Mouse (Mus musculus) neural tube, embryonic 12.5 days (tissue): Measurements from ENCODE around the gene 1810062G17Rik. TPM values are rescaled to one million over a fixed set of nuclear protein-coding genes. Genes with fewer than 3 reads are reported as not detected.

Source experiments
- ATAC-seq: fragments of 200-750 bp; cut with Nextera tagmentation; 2 replicates; pipeline ENCODE4 v1.8.0; 2017; ENCODE audit warnings: low read depth, mild to moderate bottlenecking, moderate TSS enrichment, moderate library complexity; ENCODE audit not compliant: low FRiP score
- H3K27ac ChIP-seq: fragments of 300-500 bp; sonication (generic); 2 replicates; pipeline ENCODE4 v1.5.1; 2016
- H3K27me3 ChIP-seq: fragments of 300-500 bp; sonication (generic); replicated peaks from 2 replicates; pipeline ENCODE4 v1.6.1; 2016; ENCODE audit warnings: mild to moderate bottlenecking
- H3K36me3 ChIP-seq: fragments of 300-500 bp; sonication (generic); 2 replicates; pipeline ENCODE4 v1.6.1; 2016; ENCODE audit warnings: mild to moderate bottlenecking
- H3K4me1 ChIP-seq: fragments of 300-500 bp; sonication (generic); 2 replicates; pipeline ENCODE4 v1.6.1; 2016
- H3K4me2 ChIP-seq: fragments of 300-500 bp; sonication (generic); replicated peaks from 2 replicates; pipeline ENCODE4 v1.6.1; 2016; ENCODE audit warnings: mild to moderate bottlenecking
- H3K4me3 ChIP-seq: fragments of 300-500 bp; sonication (generic); 2 replicates; pipeline ENCODE4 v1.5.1; 2016
- H3K9ac ChIP-seq: fragments of 300-500 bp; sonication (generic); 2 replicates; pipeline ENCODE4 v1.6.1; 2016; ENCODE audit warnings: mild to moderate bottlenecking
- H3K9me3 ChIP-seq: fragments of 300-500 bp; sonication (generic); 2 replicates; pipeline ENCODE4 v1.6.1; 2016; ENCODE audit warnings: mild to moderate bottlenecking
- WGBS: fragments of 180-500 bp; shearing (Covaris S2); methylation state at CpG from one replicate; pipeline ENCODE4 v1.1.7; 2016; 5-methylcytosine and 5-hydroxymethylcytosine counted together
- polyA plus RNA-seq: library from polyadenylated mRNA; unstranded; fragments of >200 nt; fragmentation: Nextera tagmentation; extraction: Ambion mirVana; gene quantifications from 2 replicates; pipeline ENCODE4 v1.2.1, GENCODE M21; 2016

1810062G17Rik gene
- polyA plus RNA-seq, 1 experiment from 2014 or later = 0.22 TPM

DNA sequence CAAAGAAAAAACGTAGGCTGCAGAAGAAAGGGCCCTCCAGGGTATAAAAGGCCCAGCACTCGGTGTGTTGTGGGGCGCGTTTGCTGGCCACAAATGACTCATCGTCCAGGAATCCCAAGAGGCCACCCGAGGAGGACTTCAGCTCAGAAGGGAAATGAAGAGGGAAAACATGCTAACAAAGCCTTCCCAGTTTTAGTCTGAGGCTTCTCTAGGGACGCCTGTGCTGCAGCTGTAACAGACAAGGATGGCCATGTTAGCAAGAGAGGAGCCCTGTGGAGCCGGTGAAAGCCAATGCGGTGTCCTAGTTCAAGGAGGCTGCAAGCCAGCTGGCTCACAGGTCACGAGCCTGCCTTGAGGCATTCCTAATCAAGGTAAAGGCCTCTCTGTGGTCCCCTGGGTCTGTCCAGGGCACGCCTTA lies 6.0 kb downstream of the 1810062G17Rik start:
- Histone ChIP-seq H3K4me3 (no peak overlapping the region), H3K9me3 (no peaks in the 10 kb centered on the region), H3K9ac (no peak overlapping the region), H3K36me3 (no peaks in the 10 kb centered on the region), H3K27me3 (no peaks in the 10 kb centered on the region), H3K4me2 (0 out of 2 replicates have a peak overlapping the region, but pooled peaks have one; percentile 1), H3K4me1 (peaks cover 7% of the 10 kb centered on the region; the same call in 1 of the 2 replicates), H3K27ac (no peak overlapping the region)
- peak; percentile 45 for ATAC-seq
- 5% methylated on average over 11 of the region's 11 CpGs for WGBS

DNA sequence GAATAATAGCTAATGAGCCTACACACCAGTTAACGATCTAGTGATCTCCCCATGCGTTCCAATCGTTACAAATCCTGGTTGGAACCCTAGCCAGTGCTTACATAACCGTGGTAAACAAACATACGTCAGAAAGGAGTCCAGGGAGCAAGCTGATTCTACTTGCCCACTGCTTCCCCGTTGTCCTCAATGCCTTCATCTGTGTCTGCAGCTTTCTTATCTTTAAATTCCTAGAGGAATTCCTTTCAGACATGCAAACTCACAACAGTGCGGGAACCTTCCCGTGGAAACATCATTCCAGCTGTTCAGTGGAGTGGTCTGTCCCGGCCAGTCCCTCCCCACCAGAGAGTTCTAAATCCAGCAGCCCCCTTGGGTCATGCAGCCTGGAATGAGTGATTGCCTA lies 7.2 kb downstream of the 1810062G17Rik start:
- Histone ChIP-seq H3K27ac (no peak overlapping the region), H3K27me3 (no peaks in the 10 kb centered on the region), H3K4me3 (no peak overlapping the region), H3K9me3 (no peaks in the 10 kb centered on the region), H3K36me3 (no peaks in the 10 kb centered on the region), H3K4me2 (no peak overlapping the region), H3K9ac (no peak overlapping the region), H3K4me1 (peaks cover 6% of the 10 kb centered on the region; the same call in 1 of the 2 replicates)
- ATAC-seq = no peak
- WGBS = 62% methylated on average over 9 of the region's 9 CpGs

GRCm38 (mm10) chr3:36484292-36484691 lies 8.6 kb downstream of the 1810062G17Rik start:
- Histone ChIP-seq H3K9me3 (no peaks in the 10 kb centered on the region), H3K27me3 (no peaks in the 10 kb centered on the region), H3K4me1 (peaks cover 6% of the 10 kb centered on the region; the same call in 1 of the 2 replicates), H3K27ac (no peak overlapping the region), H3K4me2 (no peak overlapping the region), H3K36me3 (no peaks in the 10 kb centered on the region), H3K9ac (no peak overlapping the region), H3K4me3 (no peak overlapping the region)
- no peak for ATAC-seq
- 88% methylated on average over 4 of the region's 4 CpGs for WGBS

DNA sequence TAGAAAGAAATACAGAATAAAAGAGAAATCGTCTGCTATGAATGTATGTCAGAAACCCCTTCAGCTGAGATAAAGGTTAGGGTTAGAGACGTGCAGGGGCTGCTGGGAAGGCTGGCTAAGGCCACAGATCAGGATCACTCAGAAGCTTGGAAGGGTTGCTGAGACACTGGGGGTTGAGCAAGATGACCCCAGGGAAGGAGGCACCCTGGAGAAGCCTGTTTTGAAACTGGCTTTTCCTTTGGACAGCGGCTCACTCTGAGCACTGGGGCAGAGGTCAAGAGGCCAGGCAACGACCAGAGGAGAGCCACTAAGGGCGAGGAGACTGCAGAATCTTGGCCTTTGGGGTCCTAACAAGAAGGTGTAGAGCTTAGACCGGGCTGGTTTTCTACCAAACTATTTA lies 10.4 kb downstream of the 1810062G17Rik start:
- no peak for ATAC-seq
- no peak overlapping the region for H3K4me2 ChIP-seq
- H3K4me3 ChIP-seq = no peak overlapping the region
- no peaks in the 10 kb centered on the region for H3K27me3 ChIP-seq
- no peaks in the 10 kb centered on the region for H3K9me3 ChIP-seq
- H3K27ac ChIP-seq = no peak overlapping the region
- H3K4me1 ChIP-seq = peaks cover 6% of the 10 kb centered on the region; the same call in 1 of the 2 replicates
- no peak overlapping the region for H3K9ac ChIP-seq
- H3K36me3 ChIP-seq = no peaks in the 10 kb centered on the region
- 57% methylated on average over 6 of the region's 6 CpGs for WGBS

DNA sequence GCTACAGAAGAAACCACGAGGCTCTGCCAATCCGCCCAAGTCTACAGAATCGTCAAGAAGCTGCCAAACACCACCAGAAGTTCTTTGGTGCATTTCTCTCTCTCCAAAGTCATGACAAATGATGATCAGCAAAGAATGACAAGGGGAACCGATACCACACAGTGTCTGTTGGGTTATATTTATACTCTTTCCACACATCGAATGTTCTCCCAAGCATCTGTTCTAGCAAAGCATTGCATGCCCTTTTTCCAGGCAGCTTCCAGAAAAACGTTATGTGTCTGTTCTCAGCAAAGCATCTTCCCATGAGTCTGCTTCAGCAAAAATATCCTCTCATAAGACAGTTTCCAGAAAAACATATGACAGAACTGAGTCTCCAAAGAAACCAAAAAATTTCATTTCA lies 11.1 kb downstream of the 1810062G17Rik start:
- ATAC-seq = no peak
- H3K9me3 ChIP-seq = no peaks in the 10 kb centered on the region
- no peak overlapping the region for H3K4me3 ChIP-seq
- H3K4me1 ChIP-seq = peaks cover 2% of the 10 kb centered on the region; the same call in 1 of the 2 replicates
- WGBS = 85% methylated on average over 6 of the region's 6 CpGs
- H3K36me3 ChIP-seq = no peaks in the 10 kb centered on the region
- no peaks in the 10 kb centered on the region for H3K27me3 ChIP-seq
- H3K4me2 ChIP-seq = no peak overlapping the region
- no peak overlapping the region for H3K27ac ChIP-seq
- H3K9ac ChIP-seq = no peak overlapping the region

DNA sequence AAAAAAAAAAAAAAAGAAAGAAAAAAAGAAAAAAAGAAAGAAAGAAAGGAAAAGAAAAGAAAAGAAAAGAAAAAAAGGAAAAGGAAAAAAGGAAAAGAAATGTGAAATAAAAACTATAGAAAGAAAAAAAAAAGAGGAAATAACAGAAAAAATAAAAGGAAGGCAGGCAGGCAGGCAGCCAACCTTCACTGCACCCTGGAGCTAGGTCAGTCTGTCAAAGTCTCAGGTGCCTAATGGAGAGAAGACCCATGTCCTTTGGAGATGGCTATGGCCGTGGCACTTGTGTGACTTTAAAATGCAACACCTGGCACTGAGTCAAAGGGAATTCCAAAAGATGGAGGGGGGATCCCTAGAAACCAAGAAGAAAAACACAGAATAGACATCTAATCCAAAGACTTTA lies 12.6 kb downstream of the 1810062G17Rik start:
- H3K27ac ChIP-seq = no peak overlapping the region
- no peaks in the 10 kb centered on the region for H3K36me3 ChIP-seq
- H3K4me1 ChIP-seq = no peaks in the 10 kb centered on the region
- ATAC-seq = no peak
- H3K9me3 ChIP-seq = no peaks in the 10 kb centered on the region
- H3K9ac ChIP-seq = no peak overlapping the region
- H3K27me3 ChIP-seq = no peaks in the 10 kb centered on the region
- H3K4me2 ChIP-seq = no peak overlapping the region
- 76% methylated on average over 1 of the region's 1 CpGs for WGBS
- H3K4me3 ChIP-seq = no peak overlapping the region

GRCm38 (mm10) chr3:36488899-36489589 lies 13.3 kb downstream of the 1810062G17Rik start:
- Histone ChIP-seq H3K9ac (no peak overlapping the region), H3K36me3 (no peaks in the 10 kb centered on the region), H3K4me3 (no peak overlapping the region), H3K27me3 (no peaks in the 10 kb centered on the region), H3K27ac (no peak overlapping the region), H3K4me2 (no peak overlapping the region), H3K4me1 (no peaks in the 10 kb centered on the region), H3K9me3 (no peaks in the 10 kb centered on the region)
- ATAC-seq = no peak
- 92% methylated on average over 6 of the region's 6 CpGs for WGBS

DNA sequence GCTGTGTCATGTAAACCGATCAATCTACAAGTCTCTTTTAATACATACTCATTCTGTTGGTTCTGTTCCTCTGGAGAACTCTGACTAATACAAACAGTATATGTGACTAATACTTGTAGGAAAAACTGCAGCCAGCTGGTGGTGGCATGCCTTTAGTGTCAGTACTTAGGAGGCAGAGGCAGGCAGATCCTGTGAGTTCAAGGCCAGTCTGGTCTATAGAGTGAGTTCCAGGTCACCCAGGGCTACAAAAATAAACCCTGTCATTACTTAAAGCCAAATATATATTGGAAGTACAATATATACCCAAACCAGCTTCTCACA lies 13.8 kb downstream of the 1810062G17Rik start:
- no peaks in the 10 kb centered on the region for H3K9me3 ChIP-seq
- H3K4me3 ChIP-seq = no peak overlapping the region
- no peak for ATAC-seq
- H3K4me1 ChIP-seq = no peaks in the 10 kb centered on the region
- WGBS = 93% methylated on average over 1 of the region's 1 CpGs
- H3K36me3 ChIP-seq = no peaks in the 10 kb centered on the region
- no peak overlapping the region for H3K4me2 ChIP-seq
- no peak overlapping the region for H3K9ac ChIP-seq
- no peaks in the 10 kb centered on the region for H3K27me3 ChIP-seq
- no peak overlapping the region for H3K27ac ChIP-seq

- no peak overlapping the region for H3K27ac ChIP-seq
- no peak overlapping the region for H3K4me3 ChIP-seq
- no peaks in the 10 kb centered on the region for H3K9me3 ChIP-seq
- no peak overlapping the region for H3K9ac ChIP-seq
- 93% methylated on average over 5 of the region's 5 CpGs for WGBS
- no peak for ATAC-seq
- H3K4me1 ChIP-seq = no peaks in the 10 kb centered on the region
- no peaks in the 10 kb centered on the region for H3K36me3 ChIP-seq
- no peaks in the 10 kb centered on the region for H3K27me3 ChIP-seq
- H3K4me2 ChIP-seq = no peak overlapping the region
Observed at GRCm38 (mm10) chr3:36491535-36491934, 15.8 kb downstream of the 1810062G17Rik start.

DNA sequence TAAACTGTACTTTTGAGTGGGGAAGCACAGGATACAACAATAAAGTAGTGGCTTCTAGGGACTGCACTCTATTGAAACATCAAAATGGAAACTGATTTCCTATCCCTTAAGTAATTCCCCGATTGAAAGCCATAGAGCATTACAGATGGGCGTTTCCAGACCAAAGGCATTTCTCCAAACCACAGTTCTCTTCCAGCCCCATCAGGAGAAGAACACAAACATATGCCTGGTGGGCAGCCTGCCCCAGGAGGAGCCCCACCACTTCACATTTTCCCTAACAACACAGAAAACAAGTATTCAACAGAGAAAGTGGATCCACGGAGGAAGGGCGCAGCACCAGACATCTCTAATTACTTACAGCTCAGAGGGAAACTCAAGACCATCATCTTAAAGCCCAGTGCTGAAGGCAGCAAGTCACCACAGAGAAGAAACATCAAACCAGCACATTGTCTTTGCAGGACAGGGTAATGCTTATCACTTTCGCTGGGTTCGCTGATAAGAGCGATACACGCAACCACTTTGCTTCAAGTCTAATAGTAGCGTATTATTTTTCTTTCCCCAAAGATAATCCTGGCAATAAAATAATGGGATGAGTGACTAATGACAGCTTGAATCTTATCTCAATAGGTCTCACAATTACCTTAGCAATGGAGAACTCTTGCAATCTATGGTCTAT lies 17.1 kb downstream of the 1810062G17Rik start:
- no peaks in the 10 kb centered on the region for H3K4me1 ChIP-seq
- 89% methylated on average over 9 of the region's 9 CpGs for WGBS
- ATAC-seq = no peak

GRCm38 (mm10) chr3:36493641-36494283 lies 18.0 kb downstream of the 1810062G17Rik start:
- Histone ChIP-seq H3K4me3 (no peak overlapping the region), H3K9me3 (no peaks in the 10 kb centered on the region), H3K9ac (no peak overlapping the region), H3K36me3 (no peaks in the 10 kb centered on the region), H3K27me3 (no peaks in the 10 kb centered on the region), H3K27ac (no peak overlapping the region), H3K4me2 (no peak overlapping the region), H3K4me1 (no peaks in the 10 kb centered on the region)
- ATAC-seq = no peak
- 73% methylated on average over 6 of the region's 6 CpGs for WGBS

More for the DNA sequence above, 17.1 kb downstream of the 1810062G17Rik start:
- H3K9me3 ChIP-seq = no peaks in the 10 kb centered on the region
- H3K27ac ChIP-seq = no peak overlapping the region
- no peaks in the 10 kb centered on the region for H3K27me3 ChIP-seq
- no peak overlapping the region for H3K4me2 ChIP-seq
- H3K4me3 ChIP-seq = no peak overlapping the region
- H3K36me3 ChIP-seq = no peaks in the 10 kb centered on the region
- no peak overlapping the region for H3K9ac ChIP-seq

DNA sequence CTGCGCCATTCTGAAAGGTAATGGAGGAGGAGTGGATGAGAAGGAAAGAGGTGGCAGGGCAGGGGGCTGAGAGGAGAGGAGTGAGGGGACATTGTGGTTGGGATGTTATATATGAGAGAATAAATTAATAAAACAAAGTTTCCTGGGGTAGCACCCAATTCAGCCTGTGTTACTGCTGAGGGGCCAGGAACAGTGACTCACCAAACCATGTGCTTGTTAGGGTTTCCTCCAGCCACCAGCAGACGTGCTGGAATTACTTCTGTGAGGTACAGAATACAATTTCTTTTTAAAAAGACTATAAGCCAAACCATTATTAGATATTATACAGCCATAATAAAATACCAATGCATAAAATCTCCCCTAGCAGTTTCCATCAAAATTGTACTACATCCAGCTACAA lies 18.9 kb downstream of the 1810062G17Rik start:
- Histone ChIP-seq H3K4me3 (no peak overlapping the region), H3K27me3 (no peaks in the 10 kb centered on the region), H3K9me3 (no peaks in the 10 kb centered on the region), H3K36me3 (no peaks in the 10 kb centered on the region), H3K4me1 (no peaks in the 10 kb centered on the region), H3K4me2 (no peak overlapping the region), H3K27ac (no peak overlapping the region), H3K9ac (no peak overlapping the region)
- ATAC-seq = no peak
- WGBS = 76% methylated on average over 2 of the region's 2 CpGs
